Mouse (Mus musculus) frontal cortex, postnatal 14 days (tissue): ENCODE measurements around the gene Tiam1.

Experiments used
- DNase-seq, 2 experiments: peaks; one replicate each; pipeline ENCODE4 v3.0.0; 2022; ENCODE audit warnings: low spot score in 2 of 2

Tiam1 gene

GRCm38 (mm10) chr16:89912686-89913375 lies 230.7 kb downstream of the Tiam1 start:
- DNase-seq = no peak

DNA sequence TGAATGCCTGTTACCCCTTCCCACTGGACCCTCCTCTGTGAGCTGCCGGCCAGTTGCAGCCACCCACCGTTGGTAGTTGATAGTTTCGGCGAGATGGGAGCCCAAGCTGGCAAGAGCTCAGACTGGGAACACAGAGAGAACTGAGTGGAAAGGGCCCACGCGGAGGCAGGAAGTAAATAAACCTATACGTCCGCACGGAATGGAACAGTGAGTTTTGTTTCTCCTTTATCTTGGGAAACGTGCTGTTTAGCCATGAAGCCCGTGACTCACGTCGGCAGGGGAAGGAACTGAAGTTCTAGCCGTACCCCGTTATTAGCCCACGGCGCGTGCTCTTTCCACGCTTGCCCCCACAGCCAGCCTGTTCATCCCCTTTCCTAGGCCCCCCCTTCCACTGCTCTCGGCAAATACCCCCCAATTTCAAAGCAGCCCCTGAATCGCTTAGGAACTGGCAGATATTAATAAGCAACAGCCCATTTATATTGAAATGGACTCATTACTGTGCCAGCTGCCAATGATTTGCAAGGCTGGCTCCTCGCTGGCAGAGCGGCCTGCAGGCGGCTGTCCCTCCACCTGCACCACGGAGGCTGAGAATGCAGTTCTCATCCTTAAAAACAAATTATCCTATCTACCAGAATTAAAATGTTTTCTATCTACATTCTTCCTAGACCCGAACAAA lies 234.0 kb downstream of the Tiam1 start:
- DNase-seq = no peak

- DNase-seq = no peak
Observed at GRCm38 (mm10) chr16:89907651-89908050, 235.9 kb downstream of the Tiam1 start.

DNA sequence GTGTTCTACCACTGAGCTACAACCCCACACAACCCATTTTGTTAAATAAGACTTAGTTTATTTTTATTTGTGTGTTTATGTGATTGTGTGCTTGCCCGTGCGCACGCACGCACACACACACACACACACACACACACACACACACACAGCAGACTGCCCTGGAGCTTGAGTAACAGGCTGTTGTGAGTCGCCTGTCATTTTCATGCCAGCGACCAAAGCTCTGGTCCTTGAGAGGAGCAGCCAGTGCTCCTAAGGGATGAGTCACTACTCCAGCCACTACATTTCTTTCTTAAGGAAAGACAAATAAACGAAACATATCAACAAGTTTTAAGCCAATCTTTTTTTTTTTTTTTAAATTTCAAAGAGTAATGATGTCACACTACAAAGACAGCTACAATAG lies 236.7 kb downstream of the Tiam1 start:
- DNase-seq = no peak

GRCm38 (mm10) chr16:89905730-89906305 lies 237.8 kb downstream of the Tiam1 start:
- no peak for DNase-seq

GRCm38 (mm10) chr16:89904121-89904520 lies 239.4 kb downstream of the Tiam1 start:
- DNase-seq = no peak

DNA sequence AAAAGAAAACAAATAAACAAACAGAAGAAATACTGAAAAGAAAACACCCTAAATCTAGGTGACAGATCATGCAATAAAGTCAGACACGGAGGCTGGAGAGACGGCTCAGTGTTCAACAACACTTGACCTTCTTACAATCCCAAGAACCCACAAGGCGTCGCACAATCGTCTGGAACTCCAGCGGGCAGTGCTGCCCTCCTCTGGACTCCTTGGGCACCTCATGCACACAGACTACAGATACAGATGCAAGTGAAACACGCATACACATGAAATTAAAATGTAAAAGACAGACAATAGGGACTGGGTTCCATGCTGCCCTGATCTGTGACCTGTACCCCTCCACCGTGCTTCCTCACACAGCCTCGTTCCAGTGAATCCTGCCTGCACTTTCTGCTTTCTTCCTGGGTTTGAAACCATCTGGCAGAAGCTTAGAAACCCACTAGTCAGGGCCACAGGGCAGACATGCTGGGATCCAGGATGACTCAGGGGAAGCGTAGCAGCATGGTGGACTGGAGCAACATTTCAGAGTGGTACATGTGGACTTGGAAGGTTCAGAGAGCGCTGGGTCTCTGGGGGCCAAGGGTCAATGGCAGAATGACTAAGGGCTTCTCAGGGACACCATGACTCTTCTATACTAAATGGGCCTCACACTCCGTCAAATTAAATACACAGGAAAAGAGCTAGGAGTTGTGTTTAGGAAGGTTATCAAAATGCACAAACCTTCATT lies 240.8 kb downstream of the Tiam1 start:
- no peak for DNase-seq

DNA sequence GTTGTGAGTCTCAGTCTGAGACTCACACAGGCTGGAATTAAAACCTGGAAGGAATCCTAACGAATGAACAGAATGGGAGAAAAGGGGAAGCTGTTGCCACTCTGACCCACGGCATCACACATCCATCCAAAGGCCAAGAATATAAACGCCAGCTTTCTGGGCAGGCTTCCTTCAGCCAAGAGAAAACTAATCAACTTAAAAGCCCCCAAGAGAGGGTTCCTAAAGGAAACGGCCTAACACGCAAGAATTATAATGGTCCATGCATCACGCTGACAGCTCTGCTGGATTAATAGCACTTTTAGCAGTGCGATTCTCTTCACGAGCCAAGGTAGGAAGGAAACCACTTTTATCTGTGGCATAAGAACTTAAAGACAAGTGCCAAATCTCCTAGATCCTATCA lies 242.9 kb downstream of the Tiam1 start:
- DNase-seq = no peak

- no peak for DNase-seq
Observed at GRCm38 (mm10) chr16:89899192-89899591, 244.4 kb downstream of the Tiam1 start.

DNA sequence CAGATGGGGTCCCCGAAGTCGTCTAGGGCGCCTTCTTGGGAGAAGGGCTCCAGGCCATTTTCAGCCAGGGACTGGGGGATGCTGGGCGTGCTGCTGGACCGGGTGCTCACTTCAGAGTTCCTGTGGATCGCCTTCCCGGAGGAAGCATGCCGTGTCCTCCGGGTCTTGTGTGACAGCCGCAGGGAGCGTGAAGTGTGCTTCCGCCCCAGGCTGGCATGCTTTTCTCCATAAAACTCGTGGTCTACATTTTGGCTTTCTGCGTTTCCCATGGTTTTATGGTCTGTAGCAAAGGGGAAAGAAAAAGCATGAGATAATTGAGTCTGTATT lies 245.3 kb downstream of the Tiam1 start:
- no peak for DNase-seq

GRCm38 (mm10) chr16:89897547-89898298 lies 245.8 kb downstream of the Tiam1 start:
- DNase-seq = peak; percentile 58 to 66

DNA sequence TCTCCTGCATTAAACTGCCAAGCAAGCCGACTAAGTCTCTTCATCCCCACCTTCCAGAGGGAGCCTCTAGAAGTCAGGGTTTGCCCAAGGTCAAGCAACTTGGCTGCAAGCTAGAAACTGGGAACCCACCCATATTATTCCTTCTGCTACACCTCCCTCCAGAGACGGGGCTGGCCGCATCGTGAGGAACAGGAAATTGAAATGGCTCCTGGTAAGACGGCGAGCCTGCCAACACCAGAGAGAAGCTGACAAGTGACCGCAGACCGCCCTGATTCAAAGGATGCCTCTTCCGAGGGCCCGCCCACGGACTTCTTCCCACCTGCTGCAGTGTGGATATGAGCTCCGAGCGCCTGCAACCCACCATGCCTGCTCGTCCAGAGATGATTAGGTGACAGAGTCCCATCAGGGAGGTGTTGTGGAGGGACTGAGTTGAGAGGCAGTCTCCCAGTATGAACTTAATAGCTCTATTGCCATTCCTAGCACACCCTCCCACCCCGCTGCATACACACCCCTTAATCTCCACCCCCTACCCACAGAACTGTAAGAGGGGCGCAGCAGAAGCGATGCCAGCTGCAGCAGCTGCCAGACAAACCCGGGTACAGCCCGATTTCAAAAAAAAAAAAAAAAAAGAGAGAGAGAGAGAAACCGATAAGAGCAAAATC lies 246.6 kb downstream of the Tiam1 start:
- no peak for DNase-seq

DNA sequence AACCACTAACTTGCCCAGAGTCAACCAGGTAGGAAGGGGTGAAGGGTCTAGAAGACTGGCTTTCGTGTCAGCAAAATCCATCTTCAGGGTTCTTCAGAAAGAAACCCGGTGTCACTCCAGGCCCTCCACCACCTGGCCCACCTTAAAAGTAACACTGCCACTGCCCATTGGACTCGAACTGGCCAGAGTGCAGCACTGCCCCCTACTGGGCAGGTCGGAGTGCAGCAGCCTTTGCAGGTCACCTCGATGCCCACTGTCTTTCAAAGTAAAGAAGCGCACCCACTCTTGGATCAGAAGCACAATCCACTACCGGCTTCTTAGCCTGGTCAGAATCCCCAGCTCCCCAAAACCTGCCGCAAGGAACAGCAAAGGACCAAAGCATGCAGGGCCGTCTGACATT lies 247.2 kb downstream of the Tiam1 start:
- no peak for DNase-seq

DNA sequence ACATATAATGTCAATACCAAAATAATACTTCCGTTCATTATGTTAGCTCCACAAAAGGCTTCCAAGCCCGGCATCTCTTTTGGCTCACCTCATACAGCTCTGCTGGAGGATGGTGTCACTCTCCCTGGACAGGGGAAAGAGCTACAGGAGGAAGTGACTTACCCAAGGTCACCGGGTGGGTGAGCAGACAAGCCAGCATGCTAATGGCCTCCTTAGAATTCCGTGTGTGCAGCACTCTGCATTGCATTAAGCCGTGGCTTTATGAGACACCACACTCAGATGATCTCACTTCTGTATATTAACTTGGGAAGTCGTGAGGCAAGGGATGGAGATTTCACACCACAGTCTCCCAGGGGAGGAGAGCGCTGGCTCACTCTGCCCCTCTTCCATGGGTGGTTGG lies 248.3 kb downstream of the Tiam1 start:
- no peak for DNase-seq

GRCm38 (mm10) chr16:89894816-89895215 lies 248.8 kb downstream of the Tiam1 start:
- DNase-seq = no peak

DNA sequence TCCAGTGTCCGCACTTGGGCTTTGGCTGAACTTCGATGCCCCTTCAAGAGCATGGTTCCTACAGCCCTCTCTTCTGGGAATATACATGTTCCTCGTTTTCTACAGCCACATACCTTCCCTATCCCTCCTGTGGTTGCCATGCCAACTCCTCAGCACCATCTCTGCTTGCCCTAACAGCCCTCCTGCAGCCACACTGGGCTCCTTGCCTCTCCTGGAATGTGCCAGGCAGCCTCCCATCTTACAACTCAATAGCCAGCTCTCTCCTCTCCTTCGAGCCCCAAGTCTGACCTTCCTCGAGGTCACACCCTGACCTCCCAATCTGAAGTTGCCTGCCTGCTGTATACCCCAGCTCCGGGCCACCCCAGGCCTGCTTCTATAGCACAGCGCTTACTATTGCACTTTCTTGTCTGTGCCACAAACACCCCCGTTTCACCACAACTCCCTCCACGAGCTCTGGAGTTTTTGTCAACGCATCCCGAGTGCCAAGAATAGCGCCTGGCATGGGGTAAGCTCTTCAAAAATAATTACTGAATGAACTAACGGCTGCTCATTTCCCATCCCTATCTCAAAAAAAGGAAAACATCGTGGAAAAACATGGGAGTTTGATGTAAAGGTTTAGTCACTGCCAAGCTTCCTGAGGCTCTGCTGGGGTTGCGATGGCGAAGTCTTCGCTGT lies 252.9 kb downstream of the Tiam1 start:
- DNase-seq = no peak

GRCm38 (mm10) chr16:89889890-89890462 lies 253.6 kb downstream of the Tiam1 start:
- DNase-seq = no peak

DNA sequence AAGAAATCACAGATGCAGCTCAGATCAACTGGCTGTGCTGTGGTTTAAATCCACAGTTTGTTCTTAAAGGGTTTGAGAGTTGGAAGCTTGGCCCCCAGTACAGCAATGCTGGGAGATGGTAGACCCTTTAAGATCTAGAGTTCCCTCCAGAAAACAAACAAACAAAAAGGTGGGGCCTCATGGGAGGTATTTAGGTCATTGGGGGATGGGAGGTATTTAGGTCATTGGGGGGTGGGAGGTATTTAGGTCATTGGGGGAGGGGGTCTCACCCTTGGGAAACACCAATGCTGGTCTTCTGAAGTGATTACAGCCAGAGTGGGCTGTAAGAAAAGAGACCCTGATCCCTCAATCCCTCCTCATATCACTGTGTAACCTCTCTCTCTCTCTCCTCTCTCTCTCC lies 257.0 kb downstream of the Tiam1 start:
- DNase-seq = no peak

- DNase-seq = no peak
Observed at GRCm38 (mm10) chr16:89885661-89886060, 257.9 kb downstream of the Tiam1 start.

DNA sequence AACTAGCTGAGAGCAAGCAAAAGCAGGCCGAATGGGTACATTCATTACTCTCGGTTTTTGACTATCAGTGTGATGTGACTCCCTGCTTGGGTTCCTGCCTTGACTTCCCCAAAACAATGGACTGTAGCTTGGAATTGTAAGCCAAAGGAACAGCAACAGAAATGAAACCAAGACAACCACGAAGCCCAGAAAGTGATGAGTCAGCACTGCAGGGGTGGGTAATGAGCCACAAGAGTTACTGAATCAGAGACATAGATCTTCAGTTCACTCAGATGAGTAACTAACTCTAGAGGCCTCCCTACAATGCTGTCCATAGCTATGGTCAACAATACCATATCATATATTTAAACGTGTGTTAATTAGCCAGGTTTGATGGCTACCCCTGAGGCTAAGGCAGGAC lies 259.7 kb downstream of the Tiam1 start:
- DNase-seq = no peak
